Mouse (Mus musculus) hindbrain, embryonic 14.5 days (tissue): ENCODE data around the gene Osbpl9. TPM values are rescaled to one million over a fixed set of nuclear protein-coding genes. Genes with fewer than 3 reads are reported as not detected.

Experiments used
- ATAC-seq: fragments of 200-750 bp; cut with Nextera tagmentation; 2 replicates; pipeline ENCODE4 v1.8.0; 2017; ENCODE audit warnings: moderate number of reproducible peaks, mild to moderate bottlenecking, moderate TSS enrichment, moderate library complexity; ENCODE audit not compliant: low FRiP score
- DNase-seq: peaks from one replicate; pipeline ENCODE4 v3.0.0-alpha.2; 2015; ENCODE audit warnings: low spot score
- H3K27ac ChIP-seq: fragments of 300-500 bp; sonication (generic); 2 replicates; pipeline ENCODE4 v1.5.1; 2014; ENCODE audit warnings: mild to moderate bottlenecking, moderate library complexity
- H3K27me3 ChIP-seq: fragments of 300-500 bp; sonication (generic); 2 replicates; pipeline ENCODE4 v1.6.1; 2014; ENCODE audit warnings: mild to moderate bottlenecking, low read length, mixed read lengths; ENCODE audit not compliant: control insufficient read depth, insufficient read depth
- H3K36me3 ChIP-seq: fragments of 300-500 bp; sonication (generic); replicated peaks from 2 replicates; pipeline ENCODE4 v1.6.1; 2014; ENCODE audit not compliant: control insufficient read depth, insufficient read depth
- H3K4me1 ChIP-seq: fragments of 300-500 bp; sonication (generic); replicated peaks from 2 replicates; pipeline ENCODE4 v1.6.1; 2014; ENCODE audit warnings: antibody characterized with exemption, low read length, mixed read lengths; ENCODE audit not compliant: control insufficient read depth, insufficient read depth
- H3K4me2 ChIP-seq: fragments of 300-500 bp; sonication (generic); replicated peaks from 2 replicates; pipeline ENCODE4 v1.6.1; 2014; ENCODE audit warnings: mild to moderate bottlenecking, moderate library complexity
- H3K4me3 ChIP-seq: fragments of 300-500 bp; sonication (generic); replicated peaks from 2 replicates; pipeline ENCODE4 v1.5.1; 2014; ENCODE audit warnings: mild to moderate bottlenecking, low read length
- H3K9ac ChIP-seq: fragments of 300-500 bp; sonication (generic); 2 replicates; pipeline ENCODE4 v1.6.1; 2014
- H3K9me3 ChIP-seq: fragments of 300-500 bp; sonication (generic); 2 replicates; pipeline ENCODE4 v1.6.1; 2016; ENCODE audit warnings: low read length; ENCODE audit not compliant: control insufficient read depth
- WGBS: fragments of 180-500 bp; shearing (Covaris S2); extraction: QIAGEN DNeasy Blood & Tissue Kit; methylation state at CpG from one replicate; pipeline ENCODE4 v1.1.7; 2014; 5-methylcytosine and 5-hydroxymethylcytosine counted together
- polyA plus RNA-seq: library from polyadenylated mRNA; unstranded; fragments of >200 nt; fragmentation: Nextera tagmentation; extraction: Ambion mirVana; gene quantifications from 2 replicates; pipeline ENCODE4 v1.2.1, GENCODE M21; 2014

Gene Osbpl9
- polyA plus RNA-seq, 1 experiment from 2014 or later: 79.8 TPM

GRCm38 (mm10) chr4:109103145-109103883, 98.8 kb downstream of the Osbpl9 start:
- Histone ChIP-seq H3K4me2 (no peak overlapping the region), H3K4me1 (no peaks in the 10 kb centered on the region), H3K9ac (no peak overlapping the region), H3K4me3 (no peak overlapping the region), H3K27ac (no peak overlapping the region), H3K27me3 (no peaks in the 10 kb centered on the region), H3K36me3 (peaks cover 22% of the 10 kb centered on the region), H3K9me3 (no peaks in the 10 kb centered on the region)
- 81% methylated on average over 9 of the region's 9 CpGs for WGBS
- no peak for DNase-seq
- ATAC-seq: no peak

GRCm38 (mm10) chr4:109102574-109102973, 99.5 kb downstream of the Osbpl9 start:
- H3K4me1 ChIP-seq: no peaks in the 10 kb centered on the region
- no peak overlapping the region for H3K27ac ChIP-seq
- no peak overlapping the region for H3K9ac ChIP-seq
- no peak for DNase-seq
- 91% methylated on average over 5 of the region's 5 CpGs for WGBS
- no peak overlapping the region for H3K4me2 ChIP-seq
- H3K27me3 ChIP-seq: no peaks in the 10 kb centered on the region
- no peak overlapping the region for H3K4me3 ChIP-seq
- no peak for ATAC-seq
- no peaks in the 10 kb centered on the region for H3K9me3 ChIP-seq
- peaks cover 22% of the 10 kb centered on the region for H3K36me3 ChIP-seq

- H3K4me2 ChIP-seq: no peak overlapping the region
- H3K27me3 ChIP-seq: no peaks in the 10 kb centered on the region
- ATAC-seq (no peak), DNase-seq (no peak)
- no peak overlapping the region for H3K4me3 ChIP-seq
- no peaks in the 10 kb centered on the region for H3K4me1 ChIP-seq
- no peak overlapping the region for H3K9ac ChIP-seq
- WGBS: 92% methylated on average over 3 of the region's 3 CpGs
- H3K9me3 ChIP-seq: no peaks in the 10 kb centered on the region
- no peak overlapping the region for H3K27ac ChIP-seq
- H3K36me3 ChIP-seq: peaks cover 22% of the 10 kb centered on the region
These were observed 103.2 kb downstream of the Osbpl9 start for GRCm38 (mm10) chr4:109098861-109099260.

DNA sequence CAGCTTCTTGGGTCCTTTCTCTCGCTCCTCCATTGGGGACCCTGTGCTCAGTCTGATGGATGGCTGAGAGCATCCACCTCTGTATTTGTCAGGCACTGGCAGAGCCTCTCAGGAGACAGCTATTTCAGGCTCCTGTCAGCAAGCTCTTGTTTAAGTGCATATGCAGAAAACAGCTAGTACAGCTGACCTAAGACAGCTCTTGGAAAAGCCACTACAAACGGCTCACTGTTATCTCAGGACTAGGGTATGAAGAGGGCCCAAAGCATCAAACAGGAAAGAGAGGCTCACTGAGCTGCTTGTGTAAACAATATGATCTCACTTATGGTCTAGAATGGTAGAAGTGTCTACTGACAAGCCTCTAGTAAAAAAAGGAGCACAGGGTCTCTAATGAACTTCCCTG, 107.8 kb downstream of the Osbpl9 start:
- no peak for ATAC-seq
- Histone ChIP-seq H3K9ac (no peak overlapping the region), H3K4me1 (no peaks in the 10 kb centered on the region), H3K4me3 (no peak overlapping the region), H3K36me3 (0 out of 2 replicates have a peak, but pooled peaks cover 4% of the 10 kb centered on the region), H3K9me3 (no peaks in the 10 kb centered on the region), H3K27ac (no peak overlapping the region), H3K27me3 (no peaks in the 10 kb centered on the region), H3K4me2 (no peak overlapping the region)
- 61% methylated on average over 2 of the region's 2 CpGs for WGBS
- no peak for DNase-seq

GRCm38 (mm10) chr4:109092344-109092743, 109.7 kb downstream of the Osbpl9 start:
- no peak overlapping the region for H3K4me2 ChIP-seq
- WGBS: 94% methylated on average over 5 of the region's 5 CpGs
- H3K9me3 ChIP-seq: no peaks in the 10 kb centered on the region
- H3K9ac ChIP-seq: no peak overlapping the region
- H3K36me3 ChIP-seq: 0 out of 2 replicates have a peak, but pooled peaks cover 3% of the 10 kb centered on the region
- H3K27me3 ChIP-seq: no peaks in the 10 kb centered on the region
- H3K27ac ChIP-seq: no peak overlapping the region
- H3K4me1 ChIP-seq: no peaks in the 10 kb centered on the region
- DNase-seq (no peak), ATAC-seq (no peak)
- H3K4me3 ChIP-seq: no peak overlapping the region

DNA sequence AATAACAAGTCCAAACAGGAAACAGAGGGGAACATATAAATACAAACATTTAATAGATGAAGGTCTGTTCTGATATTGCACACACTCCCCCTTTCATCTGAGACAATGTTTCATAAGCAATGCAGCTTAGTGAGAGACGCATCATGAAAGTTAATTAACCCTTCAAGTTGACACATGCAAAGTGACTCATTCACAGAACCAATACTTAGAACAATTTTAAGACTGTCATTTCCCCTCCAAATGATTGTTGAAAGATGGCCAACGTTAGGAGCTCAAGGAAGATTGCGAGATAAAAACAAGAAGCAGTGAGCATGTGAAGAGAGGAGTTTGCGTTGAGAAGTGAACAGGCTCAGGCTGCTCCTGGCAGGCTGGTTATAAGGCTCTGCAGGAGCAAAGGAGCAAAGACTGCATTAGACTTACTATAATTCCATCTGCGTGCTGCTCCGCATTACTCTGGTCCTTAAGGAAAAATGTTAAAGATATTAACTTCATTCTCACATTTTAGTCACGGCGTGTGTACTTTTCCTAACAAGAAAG, 110.8 kb downstream of the Osbpl9 start:
- H3K4me2 ChIP-seq: no peak overlapping the region
- H3K27ac ChIP-seq: no peak overlapping the region
- 85% methylated on average over 8 of the region's 8 CpGs for WGBS
- no peak for ATAC-seq
- H3K9me3 ChIP-seq: no peaks in the 10 kb centered on the region
- no peak overlapping the region for H3K4me3 ChIP-seq
- no peaks in the 10 kb centered on the region for H3K4me1 ChIP-seq
- no peaks in the 10 kb centered on the region for H3K27me3 ChIP-seq
- no peak overlapping the region for H3K9ac ChIP-seq
- no peak for DNase-seq
- H3K36me3 ChIP-seq: peaks cover 6% of the 10 kb centered on the region; the same call in 1 of the 2 replicates

- Histone ChIP-seq H3K4me3 (no peak overlapping the region), H3K4me1 (no peaks in the 10 kb centered on the region), H3K36me3 (peaks cover 12% of the 10 kb centered on the region; the same call in 1 of the 2 replicates), H3K27me3 (no peaks in the 10 kb centered on the region), H3K4me2 (no peak overlapping the region), H3K9me3 (no peaks in the 10 kb centered on the region), H3K9ac (no peak overlapping the region), H3K27ac (no peak overlapping the region)
- ATAC-seq: no peak
- no peak for DNase-seq
- 87% methylated on average over 6 of the region's 6 CpGs for WGBS
These were observed 112.1 kb downstream of the Osbpl9 start for GRCm38 (mm10) chr4:109089999-109090398.

GRCm38 (mm10) chr4:109089171-109089570, 112.9 kb downstream of the Osbpl9 start:
- DNase-seq (no peak), ATAC-seq (no peak)
- WGBS: 95% methylated on average over 5 of the region's 5 CpGs

DNA sequence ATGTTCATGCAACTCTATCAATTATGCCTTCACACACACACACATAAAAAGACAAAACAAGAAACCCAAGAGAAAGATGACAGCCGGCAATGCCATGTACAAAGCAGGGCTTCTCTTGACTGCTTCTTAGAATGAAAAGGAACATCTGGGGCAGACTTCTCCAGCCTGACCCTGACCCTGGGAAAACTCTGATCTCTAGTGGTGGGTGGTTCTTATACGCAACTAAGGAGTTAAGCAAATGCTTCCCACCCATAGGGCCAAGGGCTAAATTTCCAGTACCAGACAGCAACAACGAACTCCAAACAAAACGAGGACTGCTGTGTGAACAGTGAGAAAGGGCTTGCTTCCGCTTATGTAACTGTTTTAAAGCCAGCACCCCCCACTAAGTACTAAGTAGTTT, 122.0 kb downstream of the Osbpl9 start:
- Histone ChIP-seq H3K27me3 (no peaks in the 10 kb centered on the region), H3K9ac (no peak overlapping the region), H3K4me2 (no peak overlapping the region), H3K27ac (no peak overlapping the region; the same call in 1 of the 2 replicates), H3K4me1 (no peaks in the 10 kb centered on the region), H3K9me3 (no peaks in the 10 kb centered on the region), H3K4me3 (no peak overlapping the region), H3K36me3 (peaks cover 54% of the 10 kb centered on the region)
- no peak for ATAC-seq
- DNase-seq: no peak
- WGBS: 78% methylated on average over 5 of the region's 5 CpGs

More at GRCm38 (mm10) chr4:109089171-109089570, 112.9 kb downstream of the Osbpl9 start:
- Histone ChIP-seq H3K4me3 (no peak overlapping the region), H3K27me3 (no peaks in the 10 kb centered on the region), H3K9ac (no peak overlapping the region), H3K4me1 (no peaks in the 10 kb centered on the region), H3K4me2 (no peak overlapping the region), H3K27ac (no peak overlapping the region), H3K9me3 (no peaks in the 10 kb centered on the region), H3K36me3 (peaks cover 12% of the 10 kb centered on the region; the same call in 1 of the 2 replicates)
